Mouse (Mus musculus) heart, postnatal 0 days (tissue): ENCODE data around the gene Ablim1. TPM values are rescaled to one million over a fixed set of nuclear protein-coding genes. Genes with fewer than 3 reads are reported as not detected.

Experiments used
- ATAC-seq: fragments of 200-750 bp; cut with Nextera tagmentation; 2 replicates; pipeline ENCODE4 v1.8.0; 2017; ENCODE audit warnings: low read depth, moderate number of reproducible peaks, moderate library complexity; ENCODE audit not compliant: insufficient read depth
- DNase-seq: peaks from one replicate; pipeline ENCODE4 v3.0.0-alpha.2; 2016; ENCODE audit warnings: low spot score
- H3K27ac ChIP-seq: fragments of 300-500 bp; sonication (generic); 2 replicates; pipeline ENCODE4 v1.5.1; 2014; ENCODE audit warnings: low read depth, mild to moderate bottlenecking
- H3K27me3 ChIP-seq: fragments of 300-500 bp; sonication (generic); 2 replicates; pipeline ENCODE4 v1.6.1; 2014; ENCODE audit warnings: low read length, mixed read lengths; ENCODE audit not compliant: control insufficient read depth, insufficient read depth
- H3K36me3 ChIP-seq: fragments of 300-500 bp; sonication (generic); replicated peaks from 2 replicates; pipeline ENCODE4 v1.6.1; 2014; ENCODE audit warnings: low read length, mixed read lengths; ENCODE audit not compliant: control insufficient read depth, insufficient read depth
- H3K4me1 ChIP-seq: fragments of 300-500 bp; sonication (generic); 2 replicates; pipeline ENCODE4 v1.6.1; 2014; ENCODE audit warnings: antibody characterized with exemption; ENCODE audit not compliant: control insufficient read depth, insufficient read depth
- H3K4me2 ChIP-seq: fragments of 300-500 bp; sonication (generic); 2 replicates; pipeline ENCODE4 v1.6.1; 2014; ENCODE audit warnings: low read depth, mild to moderate bottlenecking, low read length, moderate library complexity
- H3K4me3 ChIP-seq: fragments of 300-500 bp; sonication (generic); 2 replicates; pipeline ENCODE4 v1.5.1; 2014; ENCODE audit warnings: low read depth, low read length
- H3K9ac ChIP-seq: fragments of 300-500 bp; sonication (generic); replicated peaks from 2 replicates; pipeline ENCODE4 v1.6.1; 2014; ENCODE audit warnings: low read depth, low read length, mixed read lengths
- H3K9me3 ChIP-seq: fragments of 300-500 bp; sonication (generic); replicated peaks from 2 replicates; pipeline ENCODE4 v1.6.1; 2016; ENCODE audit warnings: low read length; ENCODE audit not compliant: control insufficient read depth
- CTCF ChIP-seq: IDR thresholded peaks from 2 replicates; pipeline ENCODE4 v1.5.1; 2016; ENCODE audit warnings: antibody characterized with exemption, control low read depth, low read depth
- EP300 ChIP-seq: IDR thresholded peaks from 2 replicates; pipeline ENCODE4 v1.6.1; 2016; ENCODE audit warnings: antibody characterized with exemption, low read depth
- WGBS: fragments of 180-500 bp; shearing (Covaris S2); extraction: QIAGEN DNeasy Blood & Tissue Kit; methylation state at CpG from one replicate; pipeline ENCODE4 v1.1.7; 2014; 5-methylcytosine and 5-hydroxymethylcytosine counted together
- polyA plus RNA-seq: library from polyadenylated mRNA; unstranded; fragments of >200 nt; fragmentation: Nextera tagmentation; extraction: Ambion mirVana; gene quantifications from 2 replicates; pipeline ENCODE4 v1.2.1, GENCODE M21; 2015
- total RNA-seq: library from RNA; depleted of rRNA; stranded (reverse); fragments of >200 nt; gene quantifications from 2 replicates; pipeline ENCODE4 v1.2.3, GENCODE M21; 2014; ENCODE audit warnings: low replicate concordance

The Ablim1 gene
- total and polyA plus RNA-seq, 2 experiments from 2014 or later: 106 to 235 TPM

DNA sequence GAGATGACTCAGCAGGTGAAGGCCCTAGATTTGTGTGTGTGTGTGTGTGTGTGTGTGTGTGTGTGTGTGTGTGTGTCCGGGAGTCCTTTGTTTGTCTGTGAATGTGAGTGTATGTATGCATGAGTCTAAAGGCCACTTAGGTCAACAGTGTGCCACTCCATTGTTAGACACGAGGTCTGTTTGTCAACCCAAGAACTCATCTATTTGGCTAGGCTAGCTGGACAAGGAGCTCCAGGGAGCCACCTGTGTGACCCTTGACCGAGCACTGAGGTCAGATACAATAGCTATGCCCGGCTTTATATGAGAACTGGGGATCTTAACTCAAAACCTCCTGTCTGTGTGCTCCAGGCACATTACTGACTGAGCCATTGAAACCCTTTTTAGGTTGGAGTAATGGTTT is 7.8 kb upstream of the Ablim1 start:
- Histone ChIP-seq H3K27ac (no peak overlapping the region), H3K9ac (no peak overlapping the region), H3K4me2 (no peak overlapping the region), H3K4me3 (no peak overlapping the region), H3K27me3 (no peaks in the 10 kb centered on the region), H3K4me1 (no peaks in the 10 kb centered on the region), H3K9me3 (no peaks in the 10 kb centered on the region), H3K36me3 (no peaks in the 10 kb centered on the region)
- no peak for DNase-seq
- WGBS: 85% methylated on average over 4 of the region's 4 CpGs
- ATAC-seq: no peak
- TF ChIP-seq EP300: no peak
- TF ChIP-seq CTCF: no peak

DNA sequence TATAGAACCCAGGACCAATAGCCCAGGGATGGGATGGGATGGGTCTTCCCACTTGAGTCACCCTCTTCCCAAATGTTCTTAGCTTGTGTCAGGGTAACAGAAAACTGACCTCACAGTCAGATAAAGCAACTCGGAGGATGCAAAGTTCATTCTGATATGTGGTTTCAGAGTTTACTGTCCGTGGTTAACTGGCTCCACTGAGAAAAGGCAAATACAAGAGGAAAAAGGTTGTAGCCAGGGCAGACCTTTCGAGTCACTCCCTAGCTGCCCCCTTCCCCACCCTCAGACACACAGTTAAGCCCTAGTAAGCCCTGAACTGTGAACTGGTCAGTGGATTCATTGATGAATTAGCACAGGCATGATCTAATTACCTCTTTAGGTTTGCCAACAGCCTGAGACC is 7.1 kb upstream of the Ablim1 start:
- H3K9ac ChIP-seq: no peak overlapping the region
- no peak overlapping the region for H3K27ac ChIP-seq
- TF ChIP-seq EP300 (no peak), CTCF (no peak)
- no peaks in the 10 kb centered on the region for H3K9me3 ChIP-seq
- H3K4me3 ChIP-seq: no peak overlapping the region
- H3K36me3 ChIP-seq: no peaks in the 10 kb centered on the region
- 88% methylated on average over 3 of the region's 3 CpGs for WGBS
- no peak overlapping the region for H3K4me2 ChIP-seq
- no peaks in the 10 kb centered on the region for H3K4me1 ChIP-seq
- DNase-seq (no peak), ATAC-seq (no peak)
- no peaks in the 10 kb centered on the region for H3K27me3 ChIP-seq

DNA sequence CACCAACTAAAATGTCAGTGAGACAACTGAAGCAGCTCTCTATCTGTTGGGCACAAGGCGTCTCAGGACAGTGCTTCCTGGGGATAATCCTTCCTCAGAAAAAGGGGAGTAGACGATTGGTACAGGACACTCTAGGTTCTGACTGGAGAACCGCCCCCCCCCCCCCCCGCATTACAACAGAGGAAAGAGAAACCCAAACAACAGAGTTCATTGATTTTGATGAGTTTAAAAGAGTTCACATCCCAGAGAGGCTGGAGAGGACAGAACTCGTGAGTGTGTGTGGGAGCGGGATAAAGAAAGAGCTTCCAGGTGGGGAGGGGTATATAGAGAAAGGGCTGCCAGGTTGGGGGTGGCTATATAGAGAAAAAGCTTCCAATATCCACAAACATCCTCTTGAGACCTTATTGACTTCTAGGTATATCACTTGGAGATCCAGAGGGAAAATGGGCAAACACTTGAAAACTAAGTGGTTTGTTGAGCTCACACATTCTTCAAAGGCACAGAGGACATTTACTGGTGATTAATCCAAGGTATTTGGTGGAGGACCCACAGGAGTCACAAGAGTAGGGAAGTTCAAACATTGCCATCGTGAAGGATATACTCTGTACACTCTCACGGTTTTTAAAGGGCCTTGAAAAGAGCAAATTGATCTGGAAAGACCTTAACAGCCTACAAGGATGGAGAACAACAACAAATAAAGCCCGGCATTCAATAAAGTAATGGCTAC is 6.1 kb upstream of the Ablim1 start:
- no peaks in the 10 kb centered on the region for H3K27me3 ChIP-seq
- H3K27ac ChIP-seq: no peak overlapping the region
- H3K9me3 ChIP-seq: no peaks in the 10 kb centered on the region
- DNase-seq (no peak), ATAC-seq (no peak)
- TF ChIP-seq EP300: no peak
- TF ChIP-seq CTCF: no peak
- H3K9ac ChIP-seq: no peak overlapping the region
- WGBS: 82% methylated on average over 9 of the region's 9 CpGs
- no peak overlapping the region for H3K4me2 ChIP-seq
- no peaks in the 10 kb centered on the region for H3K4me1 ChIP-seq
- H3K4me3 ChIP-seq: no peak overlapping the region
- no peaks in the 10 kb centered on the region for H3K36me3 ChIP-seq

DNA sequence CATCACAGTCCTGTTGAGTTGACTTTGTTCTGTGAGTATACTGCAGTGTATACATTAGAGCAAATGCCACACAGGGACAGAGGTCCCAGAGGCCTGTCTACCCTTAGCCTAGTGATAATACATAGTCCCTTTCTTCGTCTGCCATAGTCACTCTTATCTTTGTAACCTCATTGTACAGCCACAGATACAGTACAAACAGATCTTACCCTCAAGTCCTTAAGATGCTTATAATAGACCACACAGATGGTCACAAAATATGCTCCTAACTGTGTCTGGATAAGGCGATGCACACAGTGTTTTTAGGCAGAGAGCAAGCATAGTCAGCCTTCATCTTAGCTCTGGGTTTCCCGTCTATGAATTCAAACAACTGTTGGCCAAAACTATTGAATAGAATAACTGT is 1.9 kb upstream of the Ablim1 start:
- Histone ChIP-seq H3K4me2 (no peak overlapping the region), H3K9ac (no peak overlapping the region), H3K4me1 (no peaks in the 10 kb centered on the region), H3K27ac (no peak overlapping the region), H3K27me3 (no peaks in the 10 kb centered on the region), H3K36me3 (no peaks in the 10 kb centered on the region), H3K4me3 (no peak overlapping the region), H3K9me3 (no peaks in the 10 kb centered on the region)
- TF ChIP-seq CTCF (no peak), EP300 (no peak)
- WGBS: 78% methylated on average over 3 of the region's 3 CpGs
- no peak for ATAC-seq
- no peak for DNase-seq

DNA sequence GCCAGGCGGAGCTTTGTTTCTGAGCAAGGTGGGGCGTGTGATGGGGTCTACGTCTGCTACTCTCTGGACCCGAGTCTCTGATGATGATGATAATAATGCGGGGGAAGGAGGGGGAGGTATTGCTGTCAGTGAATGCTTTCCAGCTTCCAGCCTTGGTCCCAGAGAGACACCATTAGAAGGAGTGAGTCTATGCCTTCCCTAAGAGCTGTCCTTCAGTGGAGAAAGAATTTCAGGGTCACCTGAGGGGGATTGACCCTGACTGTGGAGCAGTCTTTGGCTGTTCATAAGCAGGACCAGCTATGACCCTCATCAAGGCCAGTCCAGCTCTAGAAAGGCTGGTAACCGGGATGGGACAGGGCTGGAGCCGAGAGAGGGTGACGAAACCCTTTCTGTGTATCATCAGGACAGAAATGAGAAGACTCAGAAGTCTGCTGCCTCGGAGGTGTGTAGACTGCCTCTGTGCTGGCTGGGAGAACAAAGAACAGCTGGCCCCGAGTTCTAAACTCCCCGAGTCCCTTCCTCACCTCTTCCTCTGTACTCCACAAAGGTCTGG is 370 bp upstream of the Ablim1 start:
- H3K9ac ChIP-seq: peak overlapping the region; percentile 68
- peak overlapping the region; percentile 63 for H3K4me3 ChIP-seq
- peak overlapping the region; percentile 84 for H3K27ac ChIP-seq
- DNase-seq (no peak), ATAC-seq (peak; percentile 42)
- H3K9me3 ChIP-seq: no peaks in the 10 kb centered on the region
- no peaks in the 10 kb centered on the region for H3K36me3 ChIP-seq
- H3K4me2 ChIP-seq: peak overlapping the region; percentile 70
- no peaks in the 10 kb centered on the region for H3K27me3 ChIP-seq
- TF ChIP-seq EP300 (no peak), CTCF (no peak)
- no peaks in the 10 kb centered on the region for H3K4me1 ChIP-seq
- WGBS: 35% methylated on average over 11 of the region's 11 CpGs

DNA sequence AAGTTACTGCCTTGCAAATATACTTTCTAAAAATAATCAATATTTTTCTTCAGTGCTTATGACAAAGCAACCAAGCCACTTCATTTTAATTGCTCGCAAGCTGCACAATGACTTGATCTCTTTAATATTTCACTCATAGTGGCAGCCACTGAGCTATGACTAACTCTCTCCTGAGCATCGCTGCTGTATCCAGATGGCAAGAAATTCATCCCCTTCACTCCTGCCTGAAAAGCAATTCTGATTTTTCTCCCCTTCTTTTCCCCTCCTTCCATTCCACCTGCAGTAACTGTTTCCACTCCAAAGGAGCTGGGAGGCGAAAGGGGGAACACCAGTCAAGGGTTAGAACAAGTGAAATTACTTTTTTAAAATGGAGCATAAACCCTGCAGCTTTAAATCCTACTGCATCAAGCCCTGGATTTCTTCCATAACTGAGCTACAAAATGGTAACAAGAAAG is 801 bp downstream of the Ablim1 start:
- WGBS: 56% methylated on average over 3 of the region's 3 CpGs
- H3K9ac ChIP-seq: peak overlapping the region; percentile 68
- H3K4me3 ChIP-seq: peak overlapping the region; percentile 63
- peak overlapping the region; percentile 70 for H3K4me2 ChIP-seq
- peak overlapping the region; percentile 84 for H3K27ac ChIP-seq
- no peaks in the 10 kb centered on the region for H3K9me3 ChIP-seq
- no peaks in the 10 kb centered on the region for H3K27me3 ChIP-seq
- DNase-seq (no peak), ATAC-seq (no peak)
- TF ChIP-seq EP300: no peak
- no peak for TF ChIP-seq CTCF
- H3K4me1 ChIP-seq: no peaks in the 10 kb centered on the region
- no peaks in the 10 kb centered on the region for H3K36me3 ChIP-seq
